Mouse (Mus musculus): Measurements from ENCODE around the gene M6pr. TPM values are rescaled to one million over a fixed set of nuclear protein-coding genes. Genes with fewer than 3 reads are reported as not detected.

The M6pr gene
- total RNA-seq, 1 experiment from 2014 or later, result 155 TPM

GRCm38 (mm10) chr6:122296918-122297278, 11.6 kb upstream of the M6pr start:
- no peak for ATAC-seq (ENCODE audit: extremely low read depth, insufficient number of reproducible peaks, low FRiP score, poor library complexity, severe bottlenecking)

- 0 out of 2 replicates have a peak, but pooled peaks have one; percentile 26 for ATAC-seq (ENCODE audit: extremely low read depth, insufficient number of reproducible peaks, low FRiP score, poor library complexity, severe bottlenecking)
Observed at GRCm38 (mm10) chr6:122297279-122298222, 11.0 kb upstream of the M6pr start.

- ATAC-seq (ENCODE audit: extremely low read depth, insufficient number of reproducible peaks, low FRiP score, poor library complexity, severe bottlenecking), result no peak
Observed at GRCm38 (mm10) chr6:122298223-122298609, 10.3 kb upstream of the M6pr start.

GRCm38 (mm10) chr6:122299621-122300133, 8.8 kb upstream of the M6pr start:
- no peak for ATAC-seq (ENCODE audit: extremely low read depth, insufficient number of reproducible peaks, low FRiP score, poor library complexity, severe bottlenecking)

GRCm38 (mm10) chr6:122302121-122302520, 6.4 kb upstream of the M6pr start:
- ATAC-seq (ENCODE audit: extremely low read depth, insufficient number of reproducible peaks, low FRiP score, poor library complexity, severe bottlenecking), result no peak

GRCm38 (mm10) chr6:122302661-122303060, 5.9 kb upstream of the M6pr start:
- no peak for ATAC-seq (ENCODE audit: extremely low read depth, insufficient number of reproducible peaks, low FRiP score, poor library complexity, severe bottlenecking)

- no peak for ATAC-seq (ENCODE audit: extremely low read depth, insufficient number of reproducible peaks, low FRiP score, poor library complexity, severe bottlenecking)
Observed at GRCm38 (mm10) chr6:122303526-122303925, 5.0 kb upstream of the M6pr start.

GRCm38 (mm10) chr6:122304355-122304754, 4.2 kb upstream of the M6pr start:
- ATAC-seq (ENCODE audit: extremely low read depth, insufficient number of reproducible peaks, low FRiP score, poor library complexity, severe bottlenecking), result no peak

GRCm38 (mm10) chr6:122304790-122305555, 3.5 kb upstream of the M6pr start:
- no peak for ATAC-seq (ENCODE audit: extremely low read depth, insufficient number of reproducible peaks, low FRiP score, poor library complexity, severe bottlenecking)

GRCm38 (mm10) chr6:122306707-122307106, 1.8 kb upstream of the M6pr start:
- ATAC-seq (ENCODE audit: extremely low read depth, insufficient number of reproducible peaks, low FRiP score, poor library complexity, severe bottlenecking), result no peak

- ATAC-seq (ENCODE audit: extremely low read depth, insufficient number of reproducible peaks, low FRiP score, poor library complexity, severe bottlenecking), result no peak
Observed at GRCm38 (mm10) chr6:122308136-122308504, 400 bp upstream of the M6pr start.

GRCm38 (mm10) chr6:122309446-122309960, 983 bp downstream of the M6pr start:
- ATAC-seq (ENCODE audit: extremely low read depth, insufficient number of reproducible peaks, low FRiP score, poor library complexity, severe bottlenecking), result no peak

GRCm38 (mm10) chr6:122310187-122310820, 1.8 kb downstream of the M6pr start:
- no peak for ATAC-seq (ENCODE audit: extremely low read depth, insufficient number of reproducible peaks, low FRiP score, poor library complexity, severe bottlenecking)

- no peak for ATAC-seq (ENCODE audit: extremely low read depth, insufficient number of reproducible peaks, low FRiP score, poor library complexity, severe bottlenecking)
Observed at GRCm38 (mm10) chr6:122318726-122319125, 10.2 kb downstream of the M6pr start.

- no peak for ATAC-seq (ENCODE audit: extremely low read depth, insufficient number of reproducible peaks, low FRiP score, poor library complexity, severe bottlenecking)
Observed at GRCm38 (mm10) chr6:122325361-122325975, 16.9 kb downstream of the M6pr start.

GRCm38 (mm10) chr6:122333081-122333612, 24.6 kb downstream of the M6pr start:
- ATAC-seq (ENCODE audit: extremely low read depth, insufficient number of reproducible peaks, low FRiP score, poor library complexity, severe bottlenecking), result no peak

GRCm38 (mm10) chr6:122334786-122335340, 26.3 kb downstream of the M6pr start:
- ATAC-seq (ENCODE audit: extremely low read depth, insufficient number of reproducible peaks, low FRiP score, poor library complexity, severe bottlenecking), result no peak

- ATAC-seq (ENCODE audit: extremely low read depth, insufficient number of reproducible peaks, low FRiP score, poor library complexity, severe bottlenecking), result no peak
Observed at GRCm38 (mm10) chr6:122337546-122337945, 29.0 kb downstream of the M6pr start.

Data from neutrophil, adult 5-6 weeks (primary cell).